Mouse (Mus musculus) MEL (cell line): ENCODE data around the gene Adat3. TPM values are rescaled to one million over a fixed set of nuclear protein-coding genes. Genes with fewer than 3 reads are reported as not detected.

Source experiments
- DNase-seq: peaks from one replicate; pipeline ENCODE4 v3.0.0; 2011; ENCODE audit warnings: low read depth, low spot score
- H3K27ac ChIP-seq: 2 replicates; pipeline ENCODE4 v1.5.1; 2012; ENCODE audit warnings: low read depth, mild to moderate bottlenecking, control low read depth, low read length, moderate library complexity; ENCODE audit not compliant: control insufficient read depth
- H3K27me3 ChIP-seq, 2 experiments: fragments of 150-350 bp in 1 of 2; sonication (generic) in 1 of 2; 2 replicates each; pipeline ENCODE4 v1.6.1; 2012; ENCODE audit warnings: low read length in 2 of 2, mild to moderate bottlenecking in 2 of 2, improper control_type of control experiment in 1 of 2, moderate library complexity in 1 of 2; ENCODE audit not compliant: insufficient read depth in 2 of 2, control insufficient read depth in 1 of 2
- H3K36me3 ChIP-seq, 2 experiments: 2 replicates each; pipeline ENCODE4 v1.6.1; 2012 to 2014; ENCODE audit warnings: low read length in 2 of 2, improper control_type of control experiment in 1 of 2, inconsistent platforms in 1 of 2, mild to moderate bottlenecking in 1 of 2; ENCODE audit not compliant: insufficient read depth in 2 of 2, control insufficient read depth in 1 of 2
- H3K4me1 ChIP-seq, 2 experiments: fragments of 150-350 bp in 1 of 2; sonication (generic) in 1 of 2; 2 replicates each; pipeline ENCODE4 v1.6.1; 2012; ENCODE audit warnings: low read length in 2 of 2, improper control_type of control experiment in 1 of 2, mild to moderate bottlenecking in 1 of 2; ENCODE audit not compliant: insufficient read depth in 2 of 2, control insufficient read depth in 1 of 2
- H3K4me3 ChIP-seq, 2 experiments: fragments of 150-350 bp in 1 of 2; sonication (generic) in 1 of 2; 2 replicates each; pipeline ENCODE4 v1.5.1; 2012; ENCODE audit warnings: low read depth in 2 of 2, low read length in 2 of 2, mild to moderate bottlenecking in 2 of 2, moderate library complexity in 2 of 2, control low read depth in 1 of 2, improper control_type of control experiment in 1 of 2; ENCODE audit not compliant: control insufficient read depth in 1 of 2, insufficient read depth in 1 of 2
- H3K79me2 ChIP-seq: 2 replicates; pipeline ENCODE4 v1.6.1; 2012; ENCODE audit warnings: mild to moderate bottlenecking, low read length, moderate library complexity; ENCODE audit not compliant: control insufficient read depth, poor library complexity, insufficient read depth
- H3K9ac ChIP-seq: 2 replicates; pipeline ENCODE4 v1.6.1; 2012; ENCODE audit warnings: low read depth, mild to moderate bottlenecking, control low read depth, low read length, moderate library complexity; ENCODE audit not compliant: control insufficient read depth, poor library complexity, severe bottlenecking
- H3K9me3 ChIP-seq: fragments of 150-350 bp; sonication (generic); replicated peaks from 2 replicates; pipeline ENCODE4 v1.6.1; 2012; ENCODE audit warnings: mild to moderate bottlenecking, low read length, improper control_type of control experiment, moderate library complexity; ENCODE audit not compliant: insufficient read depth
- BHLHE40 ChIP-seq: IDR thresholded peaks from 2 replicates; pipeline ENCODE4 v1.6.1; 2012; ENCODE audit warnings: low read depth, mild to moderate bottlenecking, inconsistent platforms, low read length, improper control_type of control experiment, borderline replicate concordance
- CHD1 ChIP-seq: IDR thresholded peaks from 2 replicates; pipeline ENCODE4 v1.6.1; 2012; ENCODE audit warnings: low read depth, mild to moderate bottlenecking, inconsistent platforms, low read length, improper control_type of control experiment
- CHD2 ChIP-seq: IDR thresholded peaks from 2 replicates; pipeline ENCODE4 v1.6.1; 2011; ENCODE audit warnings: low read length, improper control_type of control experiment
- EP300 ChIP-seq, 2 experiments: IDR thresholded peaks; 2 replicates each; pipeline ENCODE4 v1.6.1; 2011; ENCODE audit warnings: improper control_type of control experiment in 2 of 2, low read length in 2 of 2, low read depth in 1 of 2, mild to moderate bottlenecking in 1 of 2
- ETS1 ChIP-seq: IDR thresholded peaks from 2 replicates; pipeline ENCODE4 v1.6.1; 2012; ENCODE audit warnings: low read depth, mild to moderate bottlenecking, inconsistent platforms, low read length, improper control_type of control experiment, moderate library complexity
- HCFC1 ChIP-seq: IDR thresholded peaks from 2 replicates; pipeline ENCODE4 v1.6.1; 2012; ENCODE audit warnings: low read depth, mild to moderate bottlenecking, inconsistent platforms, low read length, improper control_type of control experiment, moderate library complexity
- JUND ChIP-seq: IDR thresholded peaks from 2 replicates; pipeline ENCODE4 v1.6.1; 2011; ENCODE audit warnings: low read depth, mild to moderate bottlenecking, improper control_type of control experiment, low read length
- KAT2A ChIP-seq: conservative IDR thresholded peaks from 2 replicates; pipeline ENCODE4 v1.6.1; 2012; ENCODE audit warnings: low read depth, low read length, improper control_type of control experiment, inconsistent platforms
- MAZ ChIP-seq: IDR thresholded peaks from 2 replicates; pipeline ENCODE4 v1.6.1; 2012; ENCODE audit warnings: low read depth, mild to moderate bottlenecking, inconsistent platforms, low read length, improper control_type of control experiment
- MEF2A ChIP-seq: IDR thresholded peaks from 2 replicates; pipeline ENCODE4 v1.6.1; 2014; ENCODE audit warnings: low read depth, mild to moderate bottlenecking, inconsistent platforms, low read length, improper control_type of control experiment; ENCODE audit not compliant: poor library complexity, insufficient replicate concordance, severe bottlenecking; ENCODE audit errors: extremely low read depth
- MXI1 ChIP-seq: IDR thresholded peaks from 2 replicates; pipeline ENCODE4 v1.6.1; 2011; ENCODE audit warnings: mild to moderate bottlenecking, low read depth, low read length, improper control_type of control experiment
- MYC ChIP-seq: IDR thresholded peaks from 2 replicates; pipeline ENCODE4 v1.6.1; 2011; ENCODE audit warnings: low read depth, mild to moderate bottlenecking, low read length, improper control_type of control experiment, moderate library complexity
- NELFE ChIP-seq: IDR thresholded peaks from 2 replicates; pipeline ENCODE4 v1.6.1; 2011; ENCODE audit warnings: low read depth, low read length, improper control_type of control experiment
- NRF1 ChIP-seq: IDR thresholded peaks from 2 replicates; pipeline ENCODE4 v1.6.1; 2014; ENCODE audit warnings: low read depth, mild to moderate bottlenecking, inconsistent platforms, low read length, improper control_type of control experiment, moderate library complexity; ENCODE audit not compliant: poor library complexity, insufficient read depth, severe bottlenecking
- POLR2A ChIP-seq, 2 experiments: IDR thresholded peaks; 2 replicates each; pipeline ENCODE4 v1.6.1; 2011 to 2012; ENCODE audit warnings: low read length in 2 of 2, mild to moderate bottlenecking in 2 of 2, control low read depth in 1 of 2, improper control_type of control experiment in 1 of 2, low read depth in 1 of 2, moderate library complexity in 1 of 2; ENCODE audit not compliant: control insufficient read depth in 1 of 2, insufficient read depth in 1 of 2, poor library complexity in 1 of 2
- RCOR1 ChIP-seq: IDR thresholded peaks from 2 replicates; pipeline ENCODE4 v1.6.1; 2012; ENCODE audit warnings: low read depth, mild to moderate bottlenecking, inconsistent platforms, low read length, improper control_type of control experiment
- SIN3A ChIP-seq: IDR thresholded peaks from 2 replicates; pipeline ENCODE4 v1.6.1; 2012; ENCODE audit warnings: low read length, improper control_type of control experiment, inconsistent platforms
- SMC3 ChIP-seq: IDR thresholded peaks from 2 replicates; pipeline ENCODE4 v1.6.1; 2011; ENCODE audit warnings: low read depth, low read length, improper control_type of control experiment
- TCF12 ChIP-seq: IDR thresholded peaks from 2 replicates; pipeline ENCODE4 v1.6.1; 2014; ENCODE audit warnings: low read depth, mild to moderate bottlenecking, inconsistent platforms, low read length, improper control_type of control experiment, moderate library complexity
- UBTF ChIP-seq: IDR thresholded peaks from 2 replicates; pipeline ENCODE4 v1.6.1; 2012; ENCODE audit warnings: low read depth, mild to moderate bottlenecking, inconsistent platforms, low read length, improper control_type of control experiment, moderate library complexity, borderline replicate concordance; ENCODE audit not compliant: insufficient read depth
- USF1 ChIP-seq: IDR thresholded peaks from 2 replicates; pipeline ENCODE4 v1.6.1; 2014; ENCODE audit warnings: low read depth, mild to moderate bottlenecking, inconsistent platforms, low read length, improper control_type of control experiment, moderate library complexity
- USF2 ChIP-seq, 2 experiments: IDR thresholded peaks; 2 replicates each; pipeline ENCODE4 v1.6.1; 2011 to 2012; ENCODE audit warnings: improper control_type of control experiment in 2 of 2, low read length in 2 of 2, borderline replicate concordance in 1 of 2, inconsistent platforms in 1 of 2, low read depth in 1 of 2, mild to moderate bottlenecking in 1 of 2; ENCODE audit not compliant: insufficient read depth in 1 of 2
- ZMIZ1 ChIP-seq: IDR thresholded peaks from 2 replicates; pipeline ENCODE4 v1.6.1; 2012; ENCODE audit warnings: low read depth, mild to moderate bottlenecking, inconsistent platforms, low read length, improper control_type of control experiment, moderate library complexity
- ZNF384 ChIP-seq: IDR thresholded peaks from 2 replicates; pipeline ENCODE4 v1.6.1; 2012; ENCODE audit warnings: low read depth, mild to moderate bottlenecking, inconsistent platforms, low read length, improper control_type of control experiment
- polyA plus RNA-seq, 2 experiments: library from polyadenylated mRNA; stranded (reverse) in 1 of 2; unstranded in 1 of 2; fragments of >175 nt in 1 of 2; fragments of >200 nt in 1 of 2; gene quantifications; 2 replicates each; pipeline versions ENCODE4 v1.2.1 to v1.2.4; 2012; ENCODE audit warnings: low replicate concordance in 2 of 2, low read depth in 1 of 2; ENCODE audit not compliant: insufficient read length in 2 of 2, insufficient read depth in 1 of 2, missing spikeins in 1 of 2
- total RNA-seq: library from RNA; depleted of rRNA; stranded (reverse); fragments of 300-350 nt; gene quantifications from 2 replicates; pipeline ENCODE4 v1.2.3, GENCODE M21; 2012

Gene Adat3
- total and polyA plus RNA-seq, 3 experiments = 7.4 to 7.7 TPM; not detected in 1

DNA sequence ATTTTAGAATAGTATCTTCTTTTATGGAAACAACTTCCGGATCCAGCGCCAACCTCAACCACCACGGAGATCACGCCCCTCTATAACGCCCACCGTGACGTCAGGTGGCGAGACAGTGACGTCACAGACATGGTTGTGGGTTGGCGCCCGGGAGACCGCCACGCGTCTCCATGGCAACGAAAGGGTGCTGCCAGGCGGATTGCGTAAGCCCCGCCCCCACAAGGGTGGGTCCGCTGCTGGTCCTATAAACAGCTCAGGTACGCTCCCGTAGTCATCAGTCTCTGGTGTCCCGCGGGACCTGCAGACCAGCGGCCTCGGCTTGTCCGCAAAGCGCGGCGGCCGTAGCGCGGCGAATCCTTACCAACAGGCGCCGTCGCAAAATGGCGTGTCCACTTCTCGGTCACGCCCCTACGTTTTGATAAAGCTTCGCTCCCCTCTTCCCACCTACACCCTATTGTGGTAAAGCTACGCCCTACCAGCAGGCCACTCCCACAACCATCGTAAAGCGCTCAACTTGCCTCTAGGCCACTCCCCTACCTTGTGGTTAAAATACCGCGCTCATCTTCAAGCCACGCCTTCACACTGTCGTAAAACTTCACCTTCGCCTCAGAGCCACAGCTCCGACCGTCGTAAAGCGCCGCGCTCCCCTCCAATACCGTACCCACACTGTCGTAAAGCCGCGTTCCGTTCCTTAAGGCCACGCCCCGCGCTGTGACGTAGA lies 19.4 kb downstream of the Adat3 start (continued):
- TF ChIP-seq ZMIZ1 (no peak), TCF12 (peak; percentile 42; the same call in 1 of the 2 replicates), MYC (no peak; the same call in 1 of the 2 replicates), NRF1 (no peak), USF1 (peak; percentile 46), MXI1 (peak; percentile 75), KAT2A (peak; percentile 78), JUND (no peak), CHD2 (no peak)

DNA sequence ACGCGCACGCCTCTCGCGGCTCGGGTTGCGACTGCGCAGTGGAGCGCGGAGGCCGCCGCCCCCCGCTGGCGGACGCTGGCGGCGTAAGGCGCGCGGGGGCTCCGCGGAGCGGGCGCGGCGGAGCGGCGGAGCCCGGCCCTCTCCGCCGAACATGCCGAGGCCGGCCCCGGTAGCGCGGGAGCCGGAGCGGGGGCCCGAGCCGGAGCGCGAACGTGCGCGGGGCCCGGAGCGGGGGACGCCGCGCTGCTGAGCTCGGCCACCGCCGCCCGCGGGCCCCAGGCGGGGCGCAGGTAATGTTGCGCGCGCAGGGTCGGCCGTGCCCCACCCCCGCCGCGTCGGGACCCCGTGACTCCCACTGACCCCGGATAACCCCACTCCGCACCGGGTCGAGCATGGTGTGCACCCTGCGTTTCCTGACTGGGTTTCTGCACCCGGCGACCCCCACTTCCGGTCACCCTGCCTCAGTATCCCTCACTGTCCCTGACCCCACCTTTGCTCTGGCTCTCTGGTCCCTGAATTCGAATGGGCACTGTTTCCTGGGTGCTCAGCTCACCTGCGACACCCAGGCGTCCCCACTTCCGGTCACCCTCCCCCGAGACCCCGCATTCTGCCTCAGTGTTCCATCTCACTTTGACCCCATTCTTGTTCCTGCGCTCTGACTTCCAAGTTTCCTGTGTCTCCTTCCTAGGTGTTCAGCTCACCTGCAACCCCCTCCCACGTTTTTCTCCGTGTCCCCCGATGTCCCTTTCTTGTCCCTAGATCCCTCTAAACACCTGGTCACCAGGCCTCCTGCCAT lies 20.2 kb downstream of the Adat3 start, which contains the start of gene Csnk1g2:
Csnk1g2 (plus strand) TSS at position 178 of the 796 bp plus-strand sequence.
- H3K27ac ChIP-seq = peak within 1 kb of the TSS; percentile 91
- H3K36me3 ChIP-seq = peaks cover 0 to 2% of the 10 kb centered on the region in 2 experiments; a peak in 1 of 4 replicates
- H3K4me3 ChIP-seq = peak within 1 kb of the TSS; percentile 87 to 92
- H3K9ac ChIP-seq = peak within 1 kb of the TSS; percentile 92
- no peak for TF ChIP-seq ZNF384
- TF ChIP-seq MEF2A = no peak
- TF ChIP-seq KAT2A = no peak
- TF ChIP-seq BHLHE40 = no peak
- no peak for TF ChIP-seq SMC3
- TF ChIP-seq UBTF = no peak
- no peak for TF ChIP-seq TCF12
- peak; percentile 87 for TF ChIP-seq NRF1
- TF ChIP-seq ZMIZ1 = no peak
- TF ChIP-seq NELFE = peak; percentile 64
- TF ChIP-seq USF2 (IDR thresholded peaks at IDR 0.05; ENCODE audit: borderline replicate concordance in 1 of 2, insufficient read depth in 1 of 2, low read depth in 1 of 2, low read length in 2 of 2) = no peak
- TF ChIP-seq EP300 (IDR thresholded peaks at IDR 0.05; ENCODE audit: low read depth in 1 of 2, low read length in 2 of 2) = no peak
- 0 out of 2 replicates have a peak, but pooled peaks have one; percentile 32 for TF ChIP-seq MXI1
- no peak for TF ChIP-seq SIN3A
- no peak for TF ChIP-seq HCFC1
- no peak for TF ChIP-seq RCOR1
- peak; percentile 67; the same call in 1 of the 2 replicates for TF ChIP-seq CHD1
- peak in 1 of 2 experiments; percentile 93; a peak in 3 of 4 replicates for TF ChIP-seq POLR2A (IDR thresholded peaks at IDR 0.05; ENCODE audit: control insufficient read depth in 1 of 2, insufficient read depth in 1 of 2, low read depth in 1 of 2, low read length in 2 of 2, poor library complexity in 1 of 2)
- peak; percentile 2; the same call in 1 of the 2 replicates for TF ChIP-seq MAZ
- TF ChIP-seq ETS1 = no peak
- peak; percentile 77 for TF ChIP-seq USF1
- TF ChIP-seq, all 39 proteins: peak for 7
- no peaks in the 10 kb centered on the region for H3K9me3 ChIP-seq
- DNase-seq = peak; percentile 61
- H3K79me2 ChIP-seq = peaks cover 46% of the 10 kb centered on the region
- H3K27me3 ChIP-seq = no peaks in the 10 kb centered on the region
- peaks cover 0 to 18% of the 10 kb centered on the region in 2 experiments; a peak in 2 of 4 replicates for H3K4me1 ChIP-seq
